Mouse (Mus musculus): ENCODE data around the gene Pdcl2. TPM values are rescaled to one million over a fixed set of nuclear protein-coding genes. Genes with fewer than 3 reads are reported as not detected.

Pdcl2 gene
- polyA plus RNA-seq, 1 experiment, result not detected

- DNase-seq (ENCODE audit: low read depth, low spot score), result no peak
- WGBS, result under 1% methylated on average over 96 of the region's 104 CpGs
These were observed 26.3 kb downstream of the Pdcl2 start, which contains the start of gene Clock for GRCm38 (mm10) chr5:76304452-76305341. TSS of gene Clock (minus strand) at chr5:76304792.

- DNase-seq (ENCODE audit: low read depth, low spot score), result no peak
- 1% methylated on average over 98 of the region's 100 CpGs for WGBS
These were observed 27.1 kb downstream of the Pdcl2 start for GRCm38 (mm10) chr5:76303745-76304451.

GRCm38 (mm10) chr5:76303379-76303744 lies 27.6 kb downstream of the Pdcl2 start:
- WGBS, result 2% methylated on average over 11 of the region's 11 CpGs
- no peak for DNase-seq (ENCODE audit: low read depth, low spot score)

GRCm38 (mm10) chr5:76302009-76302408 lies 28.9 kb downstream of the Pdcl2 start:
- no peak for DNase-seq (ENCODE audit: low read depth, low spot score)
- 41% methylated on average over 2 of the region's 2 CpGs for WGBS

- 60% methylated on average over 8 of the region's 8 CpGs for WGBS
- no peak for DNase-seq (ENCODE audit: low read depth, low spot score)
These were observed 41.7 kb downstream of the Pdcl2 start for GRCm38 (mm10) chr5:76289234-76289691.

GRCm38 (mm10) chr5:76288256-76288655 lies 42.7 kb downstream of the Pdcl2 start:
- DNase-seq (ENCODE audit: low read depth, low spot score), result no peak
- WGBS, result 91% methylated on average over 3 of the region's 3 CpGs

GRCm38 (mm10) chr5:76287062-76287461 lies 43.9 kb downstream of the Pdcl2 start:
- WGBS, result 77% methylated on average over 5 of the region's 5 CpGs
- DNase-seq (ENCODE audit: low read depth, low spot score), result no peak

- WGBS, result 86% methylated on average over 4 of the region's 4 CpGs
- no peak for DNase-seq (ENCODE audit: low read depth, low spot score)
These were observed 45.3 kb downstream of the Pdcl2 start for GRCm38 (mm10) chr5:76285699-76286098.

GRCm38 (mm10) chr5:76283890-76284289 lies 47.1 kb downstream of the Pdcl2 start:
- no peak for DNase-seq (ENCODE audit: low read depth, low spot score)
- WGBS, result 75% methylated on average over 1 of the region's 1 CpGs

GRCm38 (mm10) chr5:76274977-76275376 lies 56.0 kb downstream of the Pdcl2 start:
- 44% methylated on average over 4 of the region's 4 CpGs for WGBS
- no peak for DNase-seq (ENCODE audit: low read depth, low spot score)

Other genes starting within 250 kb of the Pdcl2 start
- gene Srd5a3, start 190.9 kb downstream of the Pdcl2 start, polyA plus RNA-seq (2012; rRNA removed), result 55.9 and 60.8 TPM in 2 replicates
- 44.5 and 49.4 TPM in 2 replicates for gene Tmem165, start 147.3 kb downstream of the Pdcl2 start, polyA plus RNA-seq (2012; rRNA removed)
- gene Clock, start 26.4 kb downstream of the Pdcl2 start, polyA plus RNA-seq (2012; rRNA removed), result 6.0 and 15.0 TPM in 2 replicates
- gene Nmu, start 32.6 kb upstream of the Pdcl2 start, polyA plus RNA-seq (2012; rRNA removed), result 1.4 and 1.6 TPM in 2 replicates
- gene Gm7271, start 152.9 kb upstream of the Pdcl2 start, polyA plus RNA-seq (2012; rRNA removed), result not detected in 2 replicates
- gene Exoc1, start 198.2 kb upstream of the Pdcl2 start, polyA plus RNA-seq (2012; rRNA removed), result 17.6 and 23.7 TPM in 2 replicates

All from large intestine, adult 2 months (tissue).